Mouse (Mus musculus): Measurements from ENCODE around the gene Cdk19.

The Cdk19 gene

GRCm38 (mm10) chr10:40349631-40350177 is 10.3 kb downstream of the Cdk19 start:
- DNase-seq (ENCODE audit: low spot score), result no peak

- DNase-seq (ENCODE audit: low spot score), result no peak
These were observed 11.0 kb downstream of the Cdk19 start for GRCm38 (mm10) chr10:40350245-40350932.

GRCm38 (mm10) chr10:40351156-40351555 is 11.8 kb downstream of the Cdk19 start:
- DNase-seq (ENCODE audit: low spot score), result no peak

- DNase-seq (ENCODE audit: low spot score), result no peak
These were observed 14.7 kb downstream of the Cdk19 start for GRCm38 (mm10) chr10:40354081-40354480.

GRCm38 (mm10) chr10:40354556-40354955 is 15.2 kb downstream of the Cdk19 start:
- DNase-seq (ENCODE audit: low spot score), result no peak

- DNase-seq (ENCODE audit: low spot score), result no peak
These were observed 18.8 kb downstream of the Cdk19 start for GRCm38 (mm10) chr10:40358166-40358565.

- DNase-seq (ENCODE audit: low spot score), result no peak
These were observed 19.8 kb downstream of the Cdk19 start for GRCm38 (mm10) chr10:40359131-40359530.

- DNase-seq (ENCODE audit: low spot score), result no peak
These were observed 23.6 kb downstream of the Cdk19 start for GRCm38 (mm10) chr10:40363004-40363403.

- DNase-seq (ENCODE audit: low spot score), result no peak
These were observed 25.4 kb downstream of the Cdk19 start for GRCm38 (mm10) chr10:40364642-40365361.

GRCm38 (mm10) chr10:40365991-40366390 is 26.6 kb downstream of the Cdk19 start:
- DNase-seq (ENCODE audit: low spot score), result no peak

GRCm38 (mm10) chr10:40368516-40368915 is 29.2 kb downstream of the Cdk19 start:
- DNase-seq (ENCODE audit: low spot score), result no peak

- DNase-seq (ENCODE audit: low spot score), result no peak
These were observed 30.8 kb downstream of the Cdk19 start for GRCm38 (mm10) chr10:40370156-40370555.

GRCm38 (mm10) chr10:40371184-40371913 is 32.0 kb downstream of the Cdk19 start:
- DNase-seq (ENCODE audit: low spot score), result no peak

GRCm38 (mm10) chr10:40371914-40372675 is 32.7 kb downstream of the Cdk19 start:
- no peak for DNase-seq (ENCODE audit: low spot score)

- no peak for DNase-seq (ENCODE audit: low spot score)
These were observed 34.4 kb downstream of the Cdk19 start for GRCm38 (mm10) chr10:40373749-40374148.

- DNase-seq (ENCODE audit: low spot score), result no peak
These were observed 35.5 kb downstream of the Cdk19 start for GRCm38 (mm10) chr10:40374828-40375227.

- no peak for DNase-seq (ENCODE audit: low spot score)
These were observed 36.9 kb downstream of the Cdk19 start for GRCm38 (mm10) chr10:40376286-40376685.

GRCm38 (mm10) chr10:40378284-40378683 is 38.9 kb downstream of the Cdk19 start:
- no peak for DNase-seq (ENCODE audit: low spot score)

- no peak for DNase-seq (ENCODE audit: low spot score)
These were observed 40.3 kb downstream of the Cdk19 start for GRCm38 (mm10) chr10:40379682-40380081.

GRCm38 (mm10) chr10:40385397-40385796 is 46.0 kb downstream of the Cdk19 start:
- no peak for DNase-seq (ENCODE audit: low spot score)

GRCm38 (mm10) chr10:40386126-40386525 is 46.8 kb downstream of the Cdk19 start:
- DNase-seq (ENCODE audit: low spot score), result no peak
